ENCODE assay signal across 16 mouse cellular contexts in genomic region chr1:154112500-154112899, GRCm38 (mm10).
DNase-seq lines count a peak whose midpoint lies in the region; ATAC-seq lines count a peak whose summit lies in the region.
"Had no signal": no experiment of that assay in that cellular context is flagged by ENCODE, and none has a peak within 500 bp of the region (broad histone marks: within the 10 kb centered on the region; RNA-seq: fewer than 3 reads in every experiment).

No protein-coding gene starts in this region.

- no peak overlapping the region for H3K4me3 ChIP-seq in embryonic facial prominence, embryonic 15.5 days (replicated peaks)
- no peak overlapping the region for H3K4me3 ChIP-seq in stomach, embryonic 16.5 days (replicated peaks; ENCODE audit: low read length)
- H3K4me3 ChIP-seq: limb, embryonic 13.5 days; liver, embryonic 15.5 days; megakaryocyte, embryonic 14.5 days had no signal

- H3K36me3 ChIP-seq in embryonic facial prominence, embryonic 15.5 days: no peaks in the 10 kb centered on the region
- no peaks in the 10 kb centered on the region for H3K36me3 ChIP-seq in stomach, embryonic 16.5 days (ENCODE audit: control insufficient read depth, insufficient read depth, low read length)
- H3K36me3 ChIP-seq: limb, embryonic 13.5 days; liver, embryonic 15.5 days had no signal

- 0 out of 2 replicates have a peak overlapping the region, but pooled peaks have one; percentile 13 for H3K27ac ChIP-seq in embryonic facial prominence, embryonic 15.5 days (replicated peaks)
- peak overlapping the region; percentile 79 for H3K27ac ChIP-seq in stomach, embryonic 16.5 days (ENCODE audit: low read length)
- H3K27ac ChIP-seq: limb, embryonic 13.5 days; liver, embryonic 15.5 days had no signal

- H3K9me3 ChIP-seq in embryonic facial prominence, embryonic 15.5 days (replicated peaks): no peaks in the 10 kb centered on the region
- H3K9me3 ChIP-seq in stomach, embryonic 16.5 days (replicated peaks; ENCODE audit: control insufficient read depth, low read length): no peaks in the 10 kb centered on the region
- H3K9me3 ChIP-seq: limb, embryonic 13.5 days; liver, embryonic 15.5 days; megakaryocyte, embryonic 14.5 days had no signal

- peak; percentile 94 for DNase-seq in heart, adult 11 months
- DNase-seq in heart, adult 8-10 months (ENCODE audit: low spot score): no peak
- peak; percentile 50 to 79 for DNase-seq in lung, adult 18-20 months
- no peak for DNase-seq in lung, postnatal 4 days
- DNase-seq in adrenal gland, adult 8-10 months: no peak
- DNase-seq: adrenal gland, postnatal 25 days; cerebellum, postnatal 10 days; kidney, adult 9 months; kidney, postnatal 4 days had no signal

- H3K4me1 ChIP-seq in embryonic facial prominence, embryonic 15.5 days: peaks cover 30% of the 10 kb centered on the region
- peaks cover 7% of the 10 kb centered on the region for H3K4me1 ChIP-seq in stomach, embryonic 16.5 days (ENCODE audit: control insufficient read depth, insufficient read depth, low read length)

- whole genome bisulfite sequencing in embryonic facial prominence, embryonic 15.5 days: 30% methylated on average over 3 of the region's 3 CpGs
- 51% methylated on average over 3 of the region's 3 CpGs for whole genome bisulfite sequencing in stomach, embryonic 16.5 days

- H3K4me2 ChIP-seq in embryonic facial prominence, embryonic 15.5 days (replicated peaks): no peak overlapping the region
- no peak overlapping the region for H3K4me2 ChIP-seq in stomach, embryonic 16.5 days (ENCODE audit: low read depth, low read length)
- H3K4me2 ChIP-seq: limb, embryonic 13.5 days; liver, embryonic 15.5 days had no signal

- H3K27me3 ChIP-seq in embryonic facial prominence, embryonic 15.5 days: no peaks in the 10 kb centered on the region
- no peaks in the 10 kb centered on the region for H3K27me3 ChIP-seq in stomach, embryonic 16.5 days (ENCODE audit: control insufficient read depth, insufficient read depth, low read length)
- H3K27me3 ChIP-seq: limb, embryonic 13.5 days; liver, embryonic 15.5 days had no signal

- no peak for ATAC-seq in embryonic facial prominence, embryonic 15.5 days (ENCODE audit: insufficient number of reproducible peaks, low FRiP score, low TSS enrichment, low read depth)
- peak; percentile 40; the same call in 1 of the 2 replicates for ATAC-seq in stomach, embryonic 16.5 days (ENCODE audit: insufficient read depth, low FRiP score)
- ATAC-seq: hindbrain, embryonic 16.5 days; midbrain, embryonic 16.5 days had no signal

- no peak overlapping the region for H3K9ac ChIP-seq in embryonic facial prominence, embryonic 15.5 days
- no peak overlapping the region for H3K9ac ChIP-seq in stomach, embryonic 16.5 days (ENCODE audit: low read length)
- H3K9ac ChIP-seq: limb, embryonic 13.5 days; liver, embryonic 15.5 days had no signal

Comparison
In these comparisons a context has a peak if more than half of its experiments do, and no peak if none do; other contexts are left out.
1. DNase-seq: peak in heart, adult 11 months (single experiment) and lung, adult 18-20 months (2 of 2); none in heart, adult 8-10 months (single experiment), lung, postnatal 4 days (0 of 2) and adrenal gland, adult 8-10 months (single experiment).